Mouse (Mus musculus) stomach, postnatal 0 days (tissue): ENCODE data around the gene Neb. TPM values are rescaled to one million over a fixed set of nuclear protein-coding genes. Genes with fewer than 3 reads are reported as not detected.

Experiments
- ATAC-seq: fragments of 200-750 bp; cut with Nextera tagmentation; 2 replicates; pipeline ENCODE4 v1.8.0; 2017; ENCODE audit not compliant: low FRiP score, low TSS enrichment
- DNase-seq: peaks from one replicate; pipeline ENCODE4 v3.0.0-alpha.2; 2016; ENCODE audit warnings: low spot score
- H3K27ac ChIP-seq: fragments of 300-500 bp; sonication (generic); replicated peaks from 2 replicates; pipeline ENCODE4 v1.5.1; 2014; ENCODE audit warnings: mild to moderate bottlenecking, control low read depth
- H3K27me3 ChIP-seq: fragments of 300-500 bp; sonication (generic); 2 replicates; pipeline ENCODE4 v1.6.1; 2014; ENCODE audit warnings: low read length; ENCODE audit not compliant: control insufficient read depth, insufficient read depth
- H3K36me3 ChIP-seq: fragments of 300-500 bp; sonication (generic); 2 replicates; pipeline ENCODE4 v1.6.1; 2014; ENCODE audit warnings: low read length, mixed read lengths; ENCODE audit not compliant: control insufficient read depth, insufficient read depth
- H3K4me1 ChIP-seq: fragments of 300-500 bp; sonication (generic); replicated peaks from 2 replicates; pipeline ENCODE4 v1.6.1; 2014; ENCODE audit warnings: antibody characterized with exemption; ENCODE audit not compliant: control insufficient read depth, insufficient read depth
- H3K4me2 ChIP-seq: fragments of 300-500 bp; sonication (generic); replicated peaks from 2 replicates; pipeline ENCODE4 v1.6.1; 2014; ENCODE audit warnings: low read depth, mild to moderate bottlenecking, control low read depth, moderate library complexity
- H3K4me3 ChIP-seq: fragments of 300-500 bp; sonication (generic); 2 replicates; pipeline ENCODE4 v1.5.1; 2014; ENCODE audit warnings: low read depth, low read length, control low read depth
- H3K9ac ChIP-seq: fragments of 300-500 bp; sonication (generic); 2 replicates; pipeline ENCODE4 v1.6.1; 2014; ENCODE audit warnings: mild to moderate bottlenecking, low read length, control low read depth, mixed read lengths
- H3K9me3 ChIP-seq: fragments of 300-500 bp; sonication (generic); 2 replicates; pipeline ENCODE4 v1.6.1; 2016; ENCODE audit warnings: low read length; ENCODE audit not compliant: control insufficient read depth
- CTCF ChIP-seq: IDR thresholded peaks from 2 replicates; pipeline ENCODE4 v1.5.1; 2016; ENCODE audit warnings: antibody characterized with exemption, low read depth, mild to moderate bottlenecking, moderate library complexity
- EP300 ChIP-seq: optimal IDR thresholded peaks from 2 replicates; pipeline ENCODE3; 2016; ENCODE audit warnings: antibody characterized with exemption
- WGBS: fragments of 180-500 bp; shearing (Covaris S2); extraction: QIAGEN DNeasy Blood & Tissue Kit; methylation state at CpG from one replicate; pipeline ENCODE4 v1.1.7; 2014; 5-methylcytosine and 5-hydroxymethylcytosine counted together
- polyA plus RNA-seq: library from polyadenylated mRNA; unstranded; fragments of >200 nt; fragmentation: Nextera tagmentation; extraction: Ambion mirVana; gene quantifications from 2 replicates; pipeline ENCODE4 v1.2.1, GENCODE M21; 2015

The Neb gene
- polyA plus RNA-seq, 1 experiment from 2014 or later = 1.2 TPM

- no peaks in the 10 kb centered on the region for H3K9me3 ChIP-seq
- H3K4me2 ChIP-seq = no peak overlapping the region
- no peaks in the 10 kb centered on the region for H3K27me3 ChIP-seq
- DNase-seq (no peak), ATAC-seq (no peak; the same call in 1 of the 2 replicates)
- no peak overlapping the region for H3K27ac ChIP-seq
- no peak overlapping the region for H3K9ac ChIP-seq
- no peaks in the 10 kb centered on the region for H3K36me3 ChIP-seq
- no peaks in the 10 kb centered on the region for H3K4me1 ChIP-seq
- TF ChIP-seq CTCF = no peak
- no peak for TF ChIP-seq EP300
- no peak overlapping the region for H3K4me3 ChIP-seq
- WGBS = 56% methylated on average over 3 of the region's 3 CpGs
Observed at GRCm38 (mm10) chr2:52315737-52316136, 62.5 kb downstream of the Neb start.

- H3K4me3 ChIP-seq = no peak overlapping the region
- TF ChIP-seq CTCF (no peak), EP300 (no peak)
- H3K9me3 ChIP-seq = no peaks in the 10 kb centered on the region
- H3K4me1 ChIP-seq = no peaks in the 10 kb centered on the region
- ATAC-seq (no peak), DNase-seq (no peak)
- no peaks in the 10 kb centered on the region for H3K36me3 ChIP-seq
- no peak overlapping the region for H3K4me2 ChIP-seq
- no peak overlapping the region for H3K9ac ChIP-seq
- WGBS = 80% methylated on average over 7 of the region's 7 CpGs
- H3K27ac ChIP-seq = no peak overlapping the region
- H3K27me3 ChIP-seq = no peaks in the 10 kb centered on the region
Observed at GRCm38 (mm10) chr2:52314922-52315730, 63.1 kb downstream of the Neb start.

- Histone ChIP-seq H3K4me3 (no peak overlapping the region), H3K9ac (no peak overlapping the region), H3K4me1 (no peaks in the 10 kb centered on the region), H3K36me3 (no peaks in the 10 kb centered on the region), H3K4me2 (no peak overlapping the region), H3K27me3 (no peaks in the 10 kb centered on the region), H3K9me3 (no peaks in the 10 kb centered on the region), H3K27ac (no peak overlapping the region)
- no peak for TF ChIP-seq CTCF
- no peak for TF ChIP-seq EP300
- WGBS = 80% methylated on average over 4 of the region's 4 CpGs
- DNase-seq (no peak), ATAC-seq (no peak)
Observed at GRCm38 (mm10) chr2:52310757-52311156, 67.5 kb downstream of the Neb start.

GRCm38 (mm10) chr2:52306635-52307034, 71.6 kb downstream of the Neb start:
- ATAC-seq (no peak), DNase-seq (no peak)
- no peak overlapping the region for H3K4me2 ChIP-seq
- H3K27me3 ChIP-seq = no peaks in the 10 kb centered on the region
- no peak overlapping the region for H3K9ac ChIP-seq
- no peaks in the 10 kb centered on the region for H3K4me1 ChIP-seq
- H3K4me3 ChIP-seq = no peak overlapping the region
- no peaks in the 10 kb centered on the region for H3K36me3 ChIP-seq
- no peak overlapping the region for H3K27ac ChIP-seq
- no peaks in the 10 kb centered on the region for H3K9me3 ChIP-seq
- TF ChIP-seq CTCF (no peak), EP300 (no peak)
- WGBS = 76% methylated on average over 5 of the region's 5 CpGs

GRCm38 (mm10) chr2:52304554-52304953, 73.7 kb downstream of the Neb start:
- H3K4me1 ChIP-seq = no peaks in the 10 kb centered on the region
- TF ChIP-seq EP300 (no peak), CTCF (no peak)
- WGBS = 83% methylated on average over 3 of the region's 3 CpGs
- no peak overlapping the region for H3K4me3 ChIP-seq
- no peaks in the 10 kb centered on the region for H3K36me3 ChIP-seq
- no peaks in the 10 kb centered on the region for H3K9me3 ChIP-seq
- ATAC-seq (no peak), DNase-seq (no peak)
- no peak overlapping the region for H3K4me2 ChIP-seq
- H3K9ac ChIP-seq = no peak overlapping the region
- H3K27me3 ChIP-seq = no peaks in the 10 kb centered on the region
- H3K27ac ChIP-seq = no peak overlapping the region

- TF ChIP-seq EP300 (no peak), CTCF (peak; percentile 74)
- H3K9me3 ChIP-seq = no peaks in the 10 kb centered on the region
- no peak overlapping the region for H3K9ac ChIP-seq
- no peaks in the 10 kb centered on the region for H3K27me3 ChIP-seq
- H3K27ac ChIP-seq = no peak overlapping the region
- ATAC-seq (no peak), DNase-seq (no peak)
- no peaks in the 10 kb centered on the region for H3K4me1 ChIP-seq
- no peak overlapping the region for H3K4me2 ChIP-seq
- H3K4me3 ChIP-seq = no peak overlapping the region
- no peaks in the 10 kb centered on the region for H3K36me3 ChIP-seq
- 51% methylated on average over 1 of the region's 1 CpGs for WGBS
Observed at GRCm38 (mm10) chr2:52303405-52303804, 74.9 kb downstream of the Neb start.
